Mouse (Mus musculus) CD4-positive naive resting alpha-beta T cell, adult 57 days (primary cell): Measurements from ENCODE around the gene Tbc1d4. TPM values are rescaled to one million over a fixed set of nuclear protein-coding genes. Genes with fewer than 3 reads are reported as not detected.

Experiments
- total RNA-seq: library from RNA; stranded (reverse); gene quantifications from one replicate; pipeline ENCODE4 v1.2.4, GENCODE M21; 2023

Tbc1d4 gene
- total RNA-seq = 35.7 TPM

DNA sequence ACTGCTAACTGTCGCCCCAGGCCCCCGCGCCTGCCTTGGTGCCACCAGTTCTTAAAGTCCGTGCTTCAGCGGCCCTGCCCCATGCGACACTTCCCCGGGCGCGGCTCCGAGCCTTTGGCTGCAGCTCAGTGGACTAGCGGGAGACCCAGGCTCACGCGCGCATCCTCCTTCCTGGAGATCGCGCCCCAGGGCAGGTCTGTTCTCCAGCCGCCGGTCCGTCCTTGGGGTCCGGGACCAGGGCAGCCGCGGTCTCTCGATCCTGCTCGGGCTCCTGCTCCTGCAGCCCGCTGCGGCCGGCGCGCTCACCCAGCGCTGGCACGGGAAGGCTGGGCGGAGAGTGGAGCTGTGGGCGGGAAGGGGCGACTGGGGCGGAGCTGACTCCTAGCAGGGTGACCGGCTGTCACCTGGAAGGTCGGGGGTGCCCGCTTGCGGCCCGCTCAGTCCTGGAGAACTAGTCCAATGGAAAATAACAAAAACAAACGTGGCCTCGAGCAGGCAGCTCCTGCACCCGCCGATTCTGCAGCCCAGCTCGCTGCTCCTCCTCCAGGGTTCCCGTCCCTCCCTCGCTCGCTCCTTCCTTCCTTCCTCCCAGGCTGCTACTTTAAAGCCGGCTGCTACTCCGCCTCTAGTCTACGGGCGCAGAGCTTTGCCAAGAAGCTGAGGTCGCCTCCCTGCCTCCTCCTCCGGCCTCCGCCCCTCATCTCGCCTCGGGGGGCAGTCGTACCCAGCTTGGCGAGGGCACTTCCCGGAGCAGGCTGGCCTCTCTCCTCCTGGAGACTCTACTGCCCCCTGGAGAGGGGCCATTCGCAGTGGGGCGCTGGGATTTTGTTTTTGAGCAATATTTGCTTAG is at the start of gene Tbc1d4:
Gene Tbc1d4, minus strand, starts transcription at position 673 of the 850 bp plus-strand sequence.

DNA sequence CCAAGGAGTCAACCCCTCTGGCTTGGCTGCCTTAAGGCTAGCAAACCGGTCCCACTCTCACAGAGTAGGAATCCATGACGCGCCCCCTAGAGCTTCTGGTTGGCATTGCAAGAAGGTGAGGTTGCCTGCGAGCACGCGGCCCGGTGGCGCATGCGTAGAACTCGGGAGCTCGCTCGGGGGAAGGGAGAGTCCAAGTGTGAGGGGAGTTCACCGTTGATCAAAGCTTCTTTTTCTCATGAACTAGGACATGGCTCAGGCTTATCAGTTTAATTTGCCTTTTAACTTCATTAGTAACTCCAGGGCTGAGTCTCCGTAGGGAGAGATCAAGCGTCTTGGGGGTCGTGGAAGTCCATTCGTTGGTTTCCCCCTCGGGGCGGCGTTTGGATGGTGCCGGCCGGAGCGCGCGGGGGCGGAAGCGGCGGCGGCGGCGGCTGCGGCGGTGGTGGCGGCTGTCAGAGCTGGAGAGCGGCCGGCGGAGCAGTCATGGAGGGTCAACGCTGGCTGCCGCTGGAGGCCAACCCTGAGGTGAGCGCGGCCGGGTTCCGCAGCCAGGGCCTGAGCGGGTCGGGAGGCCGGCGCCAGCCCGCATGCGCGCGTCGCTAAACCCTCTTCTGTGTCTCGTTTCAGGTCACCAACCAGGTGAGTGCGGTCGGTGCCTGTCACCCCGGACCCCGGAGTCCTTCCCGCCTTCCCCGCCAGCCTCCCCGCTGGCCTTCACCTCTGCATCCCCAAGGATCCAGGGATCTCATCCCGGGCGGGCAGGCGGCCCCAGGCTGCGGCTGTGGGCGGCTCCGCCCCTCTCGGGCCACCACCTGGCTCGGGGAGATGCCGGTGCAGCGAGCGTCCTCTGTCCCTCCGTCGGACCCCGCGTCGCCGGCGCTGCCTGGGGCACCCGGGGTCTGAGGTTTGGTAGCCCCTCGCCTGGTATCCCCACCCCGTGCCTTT is 44.9 kb upstream of the Tbc1d4 start, which contains the start of gene Uchl3:
Gene Uchl3, plus strand, starts transcription at position 387 of the 945 bp plus-strand sequence.

DNA sequence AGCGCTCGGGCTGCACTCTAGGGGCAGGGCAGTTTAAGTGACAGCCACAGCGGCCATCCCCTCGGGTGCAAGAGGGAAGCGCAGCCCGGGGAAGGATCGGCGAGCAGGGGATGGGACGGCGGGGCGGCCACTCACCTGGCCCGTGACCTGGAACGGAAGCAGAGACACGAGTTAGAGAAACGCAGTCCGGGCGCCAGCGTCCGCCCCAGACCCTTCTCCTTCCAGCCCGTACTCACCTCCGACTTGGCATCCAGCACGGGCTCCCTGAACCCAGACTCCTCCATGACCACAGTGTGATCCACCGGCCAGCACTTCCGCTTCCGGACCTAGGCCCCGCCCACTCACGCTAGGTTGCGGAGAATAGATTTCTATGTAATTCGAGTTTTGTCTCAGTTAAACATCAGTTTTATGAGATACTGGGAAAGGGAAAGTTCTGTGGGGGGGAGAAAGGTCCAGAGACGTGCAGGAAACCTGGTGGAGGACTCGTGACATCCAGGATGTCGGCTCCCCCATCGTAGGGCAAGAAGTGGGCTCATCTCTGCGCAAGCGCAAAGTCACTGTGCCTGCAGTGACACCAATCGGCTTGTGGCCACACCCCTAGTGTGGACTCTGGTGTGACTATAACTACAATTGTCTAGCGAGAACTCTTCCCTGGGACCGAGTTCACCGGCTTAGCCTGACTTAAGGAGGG is 31.3 kb upstream of the Tbc1d4 start, which contains the start of gene Commd6:
Gene Commd6, minus strand, starts transcription at position 534 of the 691 bp plus-strand sequence.

Other genes starting within 250 kb of the Tbc1d4 start
- gene Commd6, start 31.5 kb upstream of the Tbc1d4 start, total RNA-seq = 51.1 TPM
- gene Uchl3, start 44.8 kb upstream of the Tbc1d4 start, total RNA-seq = 34.8 TPM
- gene Gm9922, start 120.6 kb upstream of the Tbc1d4 start, total RNA-seq = not detected
- gene Lmo7, start 120.8 kb upstream of the Tbc1d4 start, total RNA-seq = 0.15 TPM